Mouse (Mus musculus) liver, postnatal 0 days (tissue): ENCODE results near the gene 1190002N15Rik. TPM values are rescaled to one million over a fixed set of nuclear protein-coding genes. Genes with fewer than 3 reads are reported as not detected.

ENCODE experiments used
- ATAC-seq: fragments of 200-750 bp; cut with Nextera tagmentation; 2 replicates; pipeline ENCODE4 v1.8.0; 2017; ENCODE audit warnings: mild to moderate bottlenecking, moderate library complexity
- DNase-seq: peaks from one replicate; pipeline ENCODE4 v3.0.0-alpha.2; 2016
- H3K27ac ChIP-seq: fragments of 300-500 bp; sonication (generic); 2 replicates; pipeline ENCODE4 v1.5.1; 2014; ENCODE audit warnings: antibody characterized with exemption, moderate library complexity, mild to moderate bottlenecking, low read depth
- H3K27me3 ChIP-seq: fragments of 300-500 bp; sonication (generic); 2 replicates; pipeline ENCODE4 v1.6.1; 2014; ENCODE audit warnings: low read length, control low read depth, mixed read lengths; ENCODE audit not compliant: insufficient read depth
- H3K36me3 ChIP-seq: fragments of 300-500 bp; sonication (generic); replicated peaks from 2 replicates; pipeline ENCODE4 v1.6.1; 2014; ENCODE audit warnings: mild to moderate bottlenecking, control low read depth, low read length, moderate library complexity, mixed read lengths; ENCODE audit not compliant: insufficient read depth
- H3K4me1 ChIP-seq: fragments of 300-500 bp; sonication (generic); 2 replicates; pipeline ENCODE4 v1.6.1; 2014; ENCODE audit warnings: antibody characterized with exemption, mild to moderate bottlenecking, control low read depth; ENCODE audit not compliant: insufficient read depth
- H3K4me2 ChIP-seq: fragments of 300-500 bp; sonication (generic); 2 replicates; pipeline ENCODE4 v1.6.1; 2014; ENCODE audit warnings: low read depth, mild to moderate bottlenecking, low read length, moderate library complexity, mixed read lengths
- H3K4me3 ChIP-seq: fragments of 300-500 bp; sonication (generic); 2 replicates; pipeline ENCODE4 v1.5.1; 2014; ENCODE audit warnings: low read depth, low read length
- H3K9ac ChIP-seq: fragments of 300-500 bp; sonication (generic); replicated peaks from 2 replicates; pipeline ENCODE4 v1.6.1; 2014; ENCODE audit warnings: mild to moderate bottlenecking, moderate library complexity
- H3K9me3 ChIP-seq: fragments of 300-500 bp; sonication (generic); 2 replicates; pipeline ENCODE4 v1.6.1; 2016; ENCODE audit warnings: mild to moderate bottlenecking, control low read depth, low read length, mixed read lengths
- CTCF ChIP-seq: sonication (generic); IDR thresholded peaks from 2 replicates; pipeline ENCODE4 v1.5.1; 2016; ENCODE audit warnings: antibody characterized with exemption, low read depth
- EP300 ChIP-seq: IDR thresholded peaks from 2 replicates; pipeline ENCODE4 v1.6.1; 2016; ENCODE audit warnings: antibody characterized with exemption, low read depth, mild to moderate bottlenecking
- WGBS: fragments of 180-500 bp; shearing (Covaris S2); extraction: QIAGEN DNeasy Blood & Tissue Kit; methylation state at CpG from one replicate; pipeline ENCODE4 v1.1.7; 2014; ENCODE audit not compliant: insufficient replicate concordance; 5-methylcytosine and 5-hydroxymethylcytosine counted together
- polyA plus RNA-seq: library from polyadenylated mRNA; unstranded; fragments of >200 nt; fragmentation: Nextera tagmentation; extraction: Ambion mirVana; gene quantifications from 2 replicates; pipeline ENCODE4 v1.2.1, GENCODE M21; 2015

1190002N15Rik gene
- polyA plus RNA-seq, 1 experiment from 2014 or later, result 14.6 TPM

GRCm38 (mm10) chr9:94567722-94568314 lies 29.9 kb upstream of the 1190002N15Rik start:
- Histone ChIP-seq H3K36me3 (no peaks in the 10 kb centered on the region), H3K4me2 (no peak overlapping the region), H3K4me3 (no peak overlapping the region), H3K9ac (no peak overlapping the region), H3K9me3 (no peaks in the 10 kb centered on the region), H3K27ac (no peak overlapping the region), H3K27me3 (no peaks in the 10 kb centered on the region), H3K4me1 (no peaks in the 10 kb centered on the region)
- ATAC-seq (no peak), DNase-seq (no peak)
- TF ChIP-seq EP300 (no peak), CTCF (no peak)
- 64% methylated on average over 5 of the region's 5 CpGs for WGBS

GRCm38 (mm10) chr9:94556776-94557514 lies 19.1 kb upstream of the 1190002N15Rik start:
- no peaks in the 10 kb centered on the region for H3K27me3 ChIP-seq
- no peak overlapping the region for H3K4me3 ChIP-seq
- no peaks in the 10 kb centered on the region for H3K4me1 ChIP-seq
- DNase-seq, result no peak
- peak; percentile 50; the same call in 1 of the 2 replicates for ATAC-seq
- H3K36me3 ChIP-seq, result no peaks in the 10 kb centered on the region
- TF ChIP-seq CTCF, result no peak
- 0 out of 2 replicates have a peak, but pooled peaks have one; percentile 34 for TF ChIP-seq EP300
- 53% methylated on average over 6 of the region's 6 CpGs for WGBS
- no peak overlapping the region for H3K4me2 ChIP-seq
- peak overlapping the region; percentile 17; the same call in 1 of the 2 replicates for H3K27ac ChIP-seq
- H3K9ac ChIP-seq, result no peak overlapping the region
- H3K9me3 ChIP-seq, result no peaks in the 10 kb centered on the region

GRCm38 (mm10) chr9:94556249-94556648 lies 18.4 kb upstream of the 1190002N15Rik start:
- Histone ChIP-seq H3K4me2 (no peak overlapping the region), H3K4me1 (no peaks in the 10 kb centered on the region), H3K4me3 (no peak overlapping the region), H3K27me3 (no peaks in the 10 kb centered on the region), H3K9ac (no peak overlapping the region), H3K27ac (peak overlapping the region; percentile 17; the same call in 1 of the 2 replicates), H3K36me3 (no peaks in the 10 kb centered on the region), H3K9me3 (no peaks in the 10 kb centered on the region)
- ATAC-seq, result peak; percentile 76
- TF ChIP-seq CTCF (no peak), EP300 (no peak)
- DNase-seq, result no peak

- Histone ChIP-seq H3K4me1 (no peaks in the 10 kb centered on the region), H3K36me3 (no peaks in the 10 kb centered on the region), H3K4me2 (no peak overlapping the region), H3K4me3 (no peak overlapping the region), H3K9me3 (no peaks in the 10 kb centered on the region), H3K9ac (no peak overlapping the region), H3K27ac (no peak overlapping the region), H3K27me3 (no peaks in the 10 kb centered on the region)
- 77% methylated on average over 2 of the region's 2 CpGs for WGBS
- ATAC-seq, result no peak
- TF ChIP-seq EP300 (no peak), CTCF (no peak)
- DNase-seq, result no peak
Measured at GRCm38 (mm10) chr9:94550493-94551095, 12.7 kb upstream of the 1190002N15Rik start.

GRCm38 (mm10) chr9:94543881-94544280 lies 6.0 kb upstream of the 1190002N15Rik start:
- 70% methylated on average over 4 of the region's 4 CpGs for WGBS
- no peak overlapping the region for H3K4me2 ChIP-seq
- no peak overlapping the region for H3K27ac ChIP-seq
- ATAC-seq, result no peak
- no peaks in the 10 kb centered on the region for H3K36me3 ChIP-seq
- no peak for TF ChIP-seq EP300
- TF ChIP-seq CTCF, result no peak
- H3K27me3 ChIP-seq, result no peaks in the 10 kb centered on the region
- H3K4me3 ChIP-seq, result no peak overlapping the region
- H3K9ac ChIP-seq, result no peak overlapping the region
- H3K9me3 ChIP-seq, result no peaks in the 10 kb centered on the region
- no peak for DNase-seq
- H3K4me1 ChIP-seq, result peaks cover 5% of the 10 kb centered on the region

- no peak for TF ChIP-seq CTCF
- TF ChIP-seq EP300, result no peak
- ATAC-seq (no peak), DNase-seq (no peak)
- Histone ChIP-seq H3K4me3 (no peak overlapping the region), H3K27me3 (no peaks in the 10 kb centered on the region), H3K4me2 (peak overlapping the region; percentile 28), H3K9ac (no peak overlapping the region), H3K9me3 (no peaks in the 10 kb centered on the region), H3K36me3 (no peaks in the 10 kb centered on the region), H3K4me1 (peaks cover 8% of the 10 kb centered on the region), H3K27ac (no peak overlapping the region)
- 49% methylated on average over 10 of the region's 10 CpGs for WGBS
Measured at GRCm38 (mm10) chr9:94540343-94541095, 2.6 kb upstream of the 1190002N15Rik start.
